Mouse (Mus musculus) adrenal gland, postnatal 10 days (tissue): ENCODE results near the gene Mptx2. TPM values are rescaled to one million over a fixed set of nuclear protein-coding genes. Genes with fewer than 3 reads are reported as not detected.
"Not testable (repeated sequence)": the region's sequence is repeated elsewhere in the genome, so short reads cannot be mapped to it uniquely, and the experiment has no call there.

Source experiments
- DNase-seq: peaks from one replicate; pipeline ENCODE4 v3.0.0; 2021; ENCODE audit warnings: mixed read lengths
- long read RNA-seq, 2 experiments: library from polyadenylated mRNA; stranded (forward); transcript quantifications; one replicate each; pipeline ENCODE4 v2.0.0; 2021
- total RNA-seq, 2 experiments: library from RNA; stranded (reverse); gene quantifications; 2 replicates each; pipeline ENCODE4 v1.2.3; 2021

Gene Mptx2
- not detected for total RNA-seq
- long read RNA-seq, experiment 1: 0 reads
- long read RNA-seq, experiment 2: 0 reads

GRCm38 (mm10) chr1:173277677-173278076, at the start of gene Mptx2:
Gene Mptx2 (minus strand): TSS chr1:173277777.
- no peak for DNase-seq

DNA sequence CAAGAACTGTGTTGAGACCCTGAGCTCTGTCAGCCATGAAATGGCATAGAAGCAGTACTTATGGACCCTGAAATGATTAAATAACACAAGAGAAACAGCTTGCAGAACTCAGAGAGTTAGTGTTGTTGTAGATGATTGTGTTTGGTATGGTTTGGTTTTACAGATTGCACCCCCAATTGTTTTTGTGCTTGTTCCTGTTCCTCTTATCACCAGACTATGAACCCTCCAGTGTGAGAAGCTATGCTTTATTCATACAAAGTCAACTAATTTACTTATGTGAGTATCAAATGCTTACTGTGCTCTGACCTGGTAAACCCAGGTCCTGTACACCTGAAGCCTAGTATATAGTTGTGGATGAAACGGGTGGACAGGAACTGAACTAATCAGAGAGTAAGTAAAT, 49.0 kb upstream of the Mptx2 start:
- DNase-seq: no peak

GRCm38 (mm10) chr1:173325395-173325794, 47.8 kb upstream of the Mptx2 start:
- no peak for DNase-seq

- DNase-seq: no peak
Observed at GRCm38 (mm10) chr1:173324961-173325360, 47.4 kb upstream of the Mptx2 start.

GRCm38 (mm10) chr1:173323839-173324585, 46.4 kb upstream of the Mptx2 start:
- DNase-seq: peak; percentile 62

DNA sequence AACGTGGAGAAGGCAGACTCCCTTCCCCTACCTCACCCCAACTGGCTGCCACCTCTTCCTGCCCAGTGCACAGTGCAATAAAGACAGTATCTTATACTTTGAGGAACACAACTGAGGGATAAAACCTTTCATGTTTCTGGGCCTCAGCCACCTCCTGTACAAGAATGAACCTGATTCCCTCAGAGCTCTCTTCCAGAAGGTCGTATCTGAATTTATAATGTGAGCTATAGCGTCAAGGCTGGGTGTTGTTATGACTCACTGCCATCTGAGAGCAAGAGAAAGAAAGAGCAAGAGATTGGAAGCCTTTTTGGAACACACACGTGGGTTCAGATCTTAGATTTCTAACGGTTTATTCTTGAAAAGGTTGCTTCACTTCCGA, 44.7 kb upstream of the Mptx2 start:
- DNase-seq: no peak

DNA sequence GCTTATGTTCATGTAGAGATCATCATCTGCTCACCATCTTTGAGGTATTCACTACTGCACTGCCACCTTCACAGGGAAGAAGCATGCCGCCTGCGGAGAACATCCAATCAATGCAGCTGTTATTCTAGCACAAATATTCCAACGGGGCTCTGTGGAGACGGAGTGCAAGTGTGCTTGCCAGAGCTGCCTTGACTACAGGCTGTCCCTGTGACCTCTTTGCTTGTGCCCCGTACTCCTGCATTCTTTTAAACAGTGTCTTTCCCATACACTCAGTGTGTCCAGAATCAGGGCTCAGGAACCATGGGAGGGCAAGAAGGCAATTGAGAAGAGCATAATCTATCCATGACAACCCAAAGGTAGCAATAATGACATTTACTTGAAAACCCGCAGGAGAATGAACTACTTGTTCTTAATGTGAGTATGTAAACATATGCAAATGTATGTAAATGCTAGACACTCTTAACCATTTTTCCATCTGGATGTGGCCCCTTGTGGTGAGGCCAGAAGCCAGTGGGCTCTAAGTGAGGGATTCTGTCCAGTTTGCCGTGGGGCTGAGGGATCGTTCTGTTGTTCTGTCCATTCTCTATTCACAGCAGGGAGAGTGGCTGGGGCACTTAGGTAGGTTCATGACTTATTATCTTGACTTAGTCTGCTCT, 44.1 kb upstream of the Mptx2 start:
- no peak for DNase-seq

DNA sequence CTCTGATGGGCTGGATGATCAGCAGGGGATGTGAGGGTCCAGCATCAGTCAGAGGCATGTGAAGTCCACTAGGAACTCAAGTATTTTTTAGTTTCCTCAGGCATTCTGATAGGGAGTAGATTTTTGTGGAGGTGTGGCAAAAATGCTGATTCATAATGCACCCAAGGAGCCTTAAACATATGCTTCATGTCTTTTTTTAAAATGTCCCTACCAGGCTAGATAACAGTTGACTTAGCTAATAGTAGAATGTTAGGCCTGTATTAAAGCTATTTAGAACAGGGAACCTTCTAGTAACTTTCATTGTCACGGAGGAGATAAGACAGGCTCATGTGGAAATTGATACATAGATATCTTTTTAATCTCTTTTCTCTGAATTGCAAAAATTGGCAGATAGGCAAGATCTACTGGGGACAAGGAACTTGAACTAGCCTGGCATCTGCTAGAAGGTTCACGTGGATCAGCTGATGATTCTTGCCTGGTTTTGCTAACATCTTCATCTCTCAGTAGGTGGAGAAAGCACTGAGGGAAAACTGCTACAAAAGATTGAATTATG, 40.4 kb upstream of the Mptx2 start:
- DNase-seq: no peak

DNA sequence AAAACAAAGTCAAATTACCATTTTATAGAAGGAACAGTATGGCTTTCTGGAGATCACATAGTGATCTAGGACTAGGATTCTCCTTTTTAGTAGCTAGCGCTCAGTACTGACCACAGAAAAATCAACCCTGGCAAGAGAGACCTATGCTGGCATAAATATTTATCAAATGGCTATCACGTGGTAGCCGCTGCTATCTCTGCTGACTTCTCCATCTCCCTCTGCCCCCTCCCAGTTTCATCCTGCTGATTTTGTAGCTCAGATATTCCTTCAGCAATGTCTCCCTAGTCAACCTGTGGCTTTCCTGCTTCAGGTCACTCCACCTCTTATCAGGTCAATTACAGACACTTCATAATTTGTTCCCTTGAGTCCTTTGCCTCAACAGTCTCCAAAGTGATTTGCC, 38.1 kb upstream of the Mptx2 start:
- no peak for DNase-seq

- not testable (repeated sequence) for DNase-seq
Observed at GRCm38 (mm10) chr1:173313535-173314050, 36.0 kb upstream of the Mptx2 start.

DNA sequence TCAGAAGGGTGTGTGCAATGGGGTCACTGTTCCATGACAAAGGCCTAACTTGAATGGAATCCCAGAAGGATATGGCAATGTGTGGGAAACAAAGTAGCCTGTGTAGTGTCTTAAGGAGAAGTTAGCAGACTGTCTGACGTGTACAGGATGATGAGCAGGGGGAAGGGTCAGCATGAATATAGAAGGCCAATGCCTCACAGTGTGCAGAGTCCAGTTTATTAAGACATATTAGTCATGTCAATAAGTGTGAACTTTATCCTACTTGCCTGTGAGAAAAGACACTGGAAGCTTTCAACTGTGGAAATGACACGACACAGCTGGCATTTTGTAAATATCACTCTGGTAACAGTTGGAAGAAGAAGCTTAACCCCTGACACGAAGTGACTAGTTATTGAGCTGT, 25.2 kb upstream of the Mptx2 start:
- not testable (repeated sequence) for DNase-seq

DNA sequence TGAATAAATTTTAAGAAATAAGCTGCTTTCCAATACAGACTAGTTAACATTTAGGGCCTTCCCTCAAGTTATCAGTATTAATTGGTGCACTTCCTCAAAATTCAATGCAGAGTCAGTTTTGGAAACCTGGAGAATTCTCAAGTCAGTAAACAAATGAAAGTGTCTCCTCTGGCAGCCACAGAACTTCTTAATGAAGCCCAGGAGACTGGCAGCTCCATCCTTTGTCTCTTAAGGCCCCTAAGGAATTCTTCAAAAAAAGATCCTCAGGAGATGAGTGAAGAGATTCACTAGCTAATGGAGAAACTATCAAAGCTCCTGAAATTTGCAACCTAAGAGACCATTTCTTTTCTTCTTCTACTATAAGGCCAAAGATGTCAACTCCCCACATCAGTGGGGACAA, 11.9 kb downstream of the Mptx2 start, which contains the start of gene Olfr418:
TSS of gene Olfr418 (plus strand) at position 301 of the 400 bp plus-strand sequence.
- DNase-seq: no peak

DNA sequence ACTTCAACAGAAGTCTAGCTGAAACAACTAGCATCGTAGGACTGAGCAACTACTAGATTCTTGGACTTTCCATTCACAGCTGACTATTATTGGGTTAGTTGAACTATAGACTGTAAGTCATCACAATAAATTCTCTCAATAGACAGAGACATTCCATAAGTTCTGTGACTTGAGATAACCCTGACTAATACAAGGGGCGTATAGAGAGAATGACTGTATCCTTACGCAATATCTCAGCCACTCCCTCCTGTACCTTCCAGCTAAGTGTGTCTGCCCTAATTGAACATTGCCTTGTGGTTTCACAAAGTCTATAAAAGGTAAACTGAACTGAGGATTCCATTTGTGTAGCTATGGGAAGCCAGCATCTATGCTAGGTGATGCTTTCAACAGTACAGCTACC, 27.7 kb downstream of the Mptx2 start:
- no peak for DNase-seq

GRCm38 (mm10) chr1:173237004-173237403, 40.6 kb downstream of the Mptx2 start:
- not testable (repeated sequence) for DNase-seq

GRCm38 (mm10) chr1:173227081-173227480, 50.5 kb downstream of the Mptx2 start, which contains the start of gene Fcer1a:
Gene Fcer1a (minus strand): TSS chr1:173227214.
- no peak for DNase-seq

Other genes starting within 250 kb of the Mptx2 start
- not detected for gene Olfr1408, start 140.4 kb downstream of the Mptx2 start, total RNA-seq
- gene Olfr1406, start 87.1 kb downstream of the Mptx2 start, total RNA-seq: not detected
- gene Olfr218, start 80.0 kb downstream of the Mptx2 start, total RNA-seq: not detected
- gene Olfr1404, start 65.4 kb downstream of the Mptx2 start, total RNA-seq: not detected
- gene Fcer1a, start 50.6 kb downstream of the Mptx2 start, total RNA-seq: not detected
- not detected for gene Olfr418, start 11.8 kb downstream of the Mptx2 start, total RNA-seq
- 1 to 10 TPM; 4.5 to 5.5 TPM for gene Ackr1, start 56.0 kb upstream of the Mptx2 start, total RNA-seq
- gene Aim2, start 73.1 kb upstream of the Mptx2 start, total RNA-seq: 1 to 10 TPM; 3.4 to 5.1 TPM
- gene Cadm3, start 89.9 kb upstream of the Mptx2 start, total RNA-seq: 10 to 100 TPM; 13.5 to 19.4 TPM
- under 1 TPM; 0.54 to 0.82 TPM for gene Ifi206, start 213.3 kb upstream of the Mptx2 start, total RNA-seq